Comparison of ENCODE assay signal across 25 mouse cellular contexts in genomic region chr1:68961365-68962116, GRCm38 (mm10).
DNase-seq lines count a peak whose midpoint lies in the region; ATAC-seq and TF ChIP-seq lines count a peak whose summit lies in the region.
"Had no signal": no experiment of that assay in that cellular context is flagged by ENCODE, and none has a peak within 500 bp of the region (broad histone marks: within the 10 kb centered on the region; RNA-seq: fewer than 3 reads in every experiment).

No protein-coding gene starts in this region.

- no peak overlapping the region for H3K4me3 ChIP-seq in hindbrain, embryonic 11.5 days (ENCODE audit: low read depth, low read length)
- H3K4me3 ChIP-seq in hindbrain, embryonic 12.5 days = no peak overlapping the region
- H3K4me3 ChIP-seq in hindbrain, postnatal 0 days (ENCODE audit: low read length) = no peak overlapping the region
- no peak overlapping the region for H3K4me3 ChIP-seq in midbrain, embryonic 14.5 days (replicated peaks; ENCODE audit: low read depth, low read length)
- no peak overlapping the region for H3K4me3 ChIP-seq in neural tube, embryonic 15.5 days (replicated peaks)
- H3K4me3 ChIP-seq: erythroblast, embryonic 14.5 days; heart, embryonic 15.5 days; liver, embryonic 13.5 days had no signal

- 44% methylated on average over 2 of the region's 2 CpGs for WGBS in hindbrain, embryonic 11.5 days
- 40% methylated on average over 2 of the region's 2 CpGs for WGBS in hindbrain, embryonic 12.5 days
- WGBS in hindbrain, postnatal 0 days = 32% methylated on average over 2 of the region's 2 CpGs
- WGBS in midbrain, embryonic 14.5 days = 23% methylated on average over 2 of the region's 2 CpGs
- WGBS in neural tube, embryonic 15.5 days = 37% methylated on average over 2 of the region's 2 CpGs

- no peaks in the 10 kb centered on the region for H3K27me3 ChIP-seq in hindbrain, embryonic 11.5 days (ENCODE audit: control insufficient read depth, insufficient read depth, low read length)
- H3K27me3 ChIP-seq in hindbrain, embryonic 12.5 days = no peaks in the 10 kb centered on the region
- H3K27me3 ChIP-seq in hindbrain, postnatal 0 days (ENCODE audit: insufficient read depth, low read length) = no peaks in the 10 kb centered on the region
- H3K27me3 ChIP-seq in midbrain, embryonic 14.5 days (ENCODE audit: control insufficient read depth, insufficient read depth, low read length) = no peaks in the 10 kb centered on the region
- H3K27me3 ChIP-seq in neural tube, embryonic 15.5 days (replicated peaks) = no peaks in the 10 kb centered on the region
- H3K27me3 ChIP-seq: heart, embryonic 15.5 days; liver, embryonic 13.5 days had no signal

- ATAC-seq in hindbrain, embryonic 11.5 days (ENCODE audit: low FRiP score) = 0 out of 2 replicates have a peak, but pooled peaks have one; percentile 27
- ATAC-seq in hindbrain, embryonic 12.5 days (ENCODE audit: low FRiP score) = no peak
- ATAC-seq in hindbrain, postnatal 0 days = 0 out of 2 replicates have a peak, but pooled peaks have one; percentile 53
- no peak for ATAC-seq in midbrain, embryonic 14.5 days (ENCODE audit: low FRiP score, low TSS enrichment)
- no peak for ATAC-seq in neural tube, embryonic 15.5 days (ENCODE audit: low FRiP score)
- ATAC-seq: lung, postnatal 0 days had no signal

- H3K27ac ChIP-seq in hindbrain, embryonic 11.5 days (ENCODE audit: low read depth, low read length) = no peak overlapping the region
- H3K27ac ChIP-seq in hindbrain, embryonic 12.5 days = no peak overlapping the region
- peak overlapping the region; percentile 58 for H3K27ac ChIP-seq in hindbrain, postnatal 0 days
- no peak overlapping the region for H3K27ac ChIP-seq in midbrain, embryonic 14.5 days (replicated peaks; ENCODE audit: low read depth, low read length)
- H3K27ac ChIP-seq in neural tube, embryonic 15.5 days (replicated peaks) = peak overlapping the region; percentile 7; the same call in 1 of the 2 replicates
- H3K27ac ChIP-seq: heart, embryonic 15.5 days; liver, embryonic 13.5 days; stomach, postnatal 0 days had no signal

- H3K36me3 ChIP-seq in hindbrain, embryonic 11.5 days (ENCODE audit: control insufficient read depth, insufficient read depth, low read length) = no peaks in the 10 kb centered on the region
- no peaks in the 10 kb centered on the region for H3K36me3 ChIP-seq in hindbrain, embryonic 12.5 days
- no peaks in the 10 kb centered on the region for H3K36me3 ChIP-seq in hindbrain, postnatal 0 days (ENCODE audit: insufficient read depth, low read length)
- H3K36me3 ChIP-seq in midbrain, embryonic 14.5 days (ENCODE audit: control insufficient read depth, insufficient read depth, low read length) = no peaks in the 10 kb centered on the region
- H3K36me3 ChIP-seq in neural tube, embryonic 15.5 days = no peaks in the 10 kb centered on the region
- H3K36me3 ChIP-seq: heart, embryonic 15.5 days; liver, embryonic 13.5 days had no signal

- no peak overlapping the region for H3K4me2 ChIP-seq in hindbrain, embryonic 11.5 days (replicated peaks; ENCODE audit: low read depth, low read length)
- no peak overlapping the region for H3K4me2 ChIP-seq in hindbrain, embryonic 12.5 days (replicated peaks)
- H3K4me2 ChIP-seq in hindbrain, postnatal 0 days (ENCODE audit: low read depth, low read length) = 0 out of 2 replicates have a peak overlapping the region, but pooled peaks have one; percentile 0
- no peak overlapping the region for H3K4me2 ChIP-seq in midbrain, embryonic 14.5 days (ENCODE audit: low read length)
- H3K4me2 ChIP-seq in neural tube, embryonic 15.5 days = no peak overlapping the region
- H3K4me2 ChIP-seq: heart, embryonic 15.5 days; liver, embryonic 13.5 days had no signal

- TF ChIP-seq CTCF in hindbrain, postnatal 0 days (IDR thresholded peaks at IDR 0.05; ENCODE audit: low read depth) = no peak

- DNase-seq in hindbrain, embryonic 11.5 days (ENCODE audit: low spot score) = no peak
- DNase-seq in hindbrain, postnatal 0 days (ENCODE audit: low spot score) = peak; percentile 15
- DNase-seq in midbrain, embryonic 14.5 days = peak; percentile 25
- DNase-seq in adrenal gland, postnatal 14 days = no peak
- DNase-seq in Muller cell, postnatal 12 days (ENCODE audit: inconsistent ontology term) = no peak
- no peak for DNase-seq in cerebellum, postnatal 10 days
- DNase-seq: adrenal gland, postnatal 25 days; cerebellum, adult 18-20 months; cerebellum, postnatal 14 days; gastrocnemius, postnatal 10 days; kidney, adult 11 months; kidney, postnatal 14 days; left cerebral cortex, postnatal 4 days; liver, embryonic 13.5 days; lung, adult 18-20 months; right cerebral cortex, adult 18-20 months; spleen, adult 18-20 months; thymus, adult 18-20 months; thymus, postnatal 25 days had no signal

- no peak overlapping the region for H3K9ac ChIP-seq in hindbrain, embryonic 11.5 days (ENCODE audit: low read depth, low read length)
- no peak overlapping the region for H3K9ac ChIP-seq in hindbrain, embryonic 12.5 days
- no peak overlapping the region for H3K9ac ChIP-seq in hindbrain, postnatal 0 days (replicated peaks; ENCODE audit: low read length)
- no peak overlapping the region for H3K9ac ChIP-seq in midbrain, embryonic 14.5 days (replicated peaks; ENCODE audit: low read length)
- H3K9ac ChIP-seq in neural tube, embryonic 15.5 days (replicated peaks) = no peak overlapping the region
- H3K9ac ChIP-seq: heart, embryonic 15.5 days; liver, embryonic 13.5 days had no signal

- H3K4me1 ChIP-seq in hindbrain, embryonic 11.5 days (replicated peaks; ENCODE audit: control insufficient read depth, insufficient read depth, low read length) = no peaks in the 10 kb centered on the region
- H3K4me1 ChIP-seq in hindbrain, embryonic 12.5 days = 0 out of 2 replicates have a peak, but pooled peaks cover 2% of the 10 kb centered on the region
- no peaks in the 10 kb centered on the region for H3K4me1 ChIP-seq in hindbrain, postnatal 0 days (ENCODE audit: insufficient read depth, low read length)
- no peaks in the 10 kb centered on the region for H3K4me1 ChIP-seq in midbrain, embryonic 14.5 days (ENCODE audit: control insufficient read depth, insufficient read depth, low read length)
- H3K4me1 ChIP-seq in neural tube, embryonic 15.5 days = no peaks in the 10 kb centered on the region
- H3K4me1 ChIP-seq: liver, embryonic 13.5 days had no signal

- no peaks in the 10 kb centered on the region for H3K9me3 ChIP-seq in hindbrain, embryonic 11.5 days (ENCODE audit: control insufficient read depth, low read length)
- H3K9me3 ChIP-seq in hindbrain, embryonic 12.5 days (replicated peaks) = no peaks in the 10 kb centered on the region
- no peaks in the 10 kb centered on the region for H3K9me3 ChIP-seq in hindbrain, postnatal 0 days (ENCODE audit: low read length)
- H3K9me3 ChIP-seq in midbrain, embryonic 14.5 days (ENCODE audit: control insufficient read depth, low read length) = no peaks in the 10 kb centered on the region
- no peaks in the 10 kb centered on the region for H3K9me3 ChIP-seq in neural tube, embryonic 15.5 days (replicated peaks)
- H3K9me3 ChIP-seq: heart, embryonic 15.5 days; liver, embryonic 13.5 days had no signal

Comparison
In these comparisons a context has a peak if more than half of its experiments do, and no peak if none do; other contexts are left out.
1. ATAC-seq: peak in hindbrain, embryonic 11.5 days (single experiment) and hindbrain, postnatal 0 days (single experiment); none in hindbrain, embryonic 12.5 days (single experiment), midbrain, embryonic 14.5 days (single experiment) and neural tube, embryonic 15.5 days (single experiment).
2. DNase-seq: peak in hindbrain, postnatal 0 days (single experiment) and midbrain, embryonic 14.5 days (single experiment); none in hindbrain, embryonic 11.5 days (single experiment), adrenal gland, postnatal 14 days (single experiment), Muller cell, postnatal 12 days (single experiment) and cerebellum, postnatal 10 days (0 of 2).
3. H3K27ac ChIP-seq: peak in hindbrain, postnatal 0 days (single experiment) and neural tube, embryonic 15.5 days (single experiment); none in hindbrain, embryonic 11.5 days (single experiment), hindbrain, embryonic 12.5 days (single experiment) and midbrain, embryonic 14.5 days (single experiment).